Mouse (Mus musculus): Measurements from ENCODE around the gene Adamts17. TPM values are rescaled to one million over a fixed set of nuclear protein-coding genes. Genes with fewer than 3 reads are reported as not detected.

The Adamts17 gene
- polyA plus RNA-seq, 1 experiment from 2014 or later = 11.2 TPM

DNA sequence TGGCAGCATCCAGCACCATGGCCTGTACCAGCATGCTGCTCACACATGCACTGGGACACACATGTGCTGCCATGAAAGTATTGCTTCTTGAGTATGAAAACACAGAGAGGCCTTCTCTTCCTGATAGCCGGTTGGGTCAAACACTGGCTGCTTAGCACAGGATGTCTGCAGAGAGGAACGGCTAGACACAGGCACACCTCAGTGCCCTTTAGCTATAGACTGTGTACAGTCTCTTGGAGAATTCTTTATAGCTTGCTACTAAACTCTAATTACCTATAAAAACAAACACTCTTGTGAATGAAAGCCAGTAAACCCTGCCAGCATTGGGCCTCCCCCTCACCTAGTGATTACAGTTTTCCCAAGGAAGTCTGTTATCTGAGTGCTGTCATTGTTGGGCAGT is 131.4 kb downstream of the Adamts17 start:
- 0 out of 2 replicates have a peak overlapping the region, but pooled peaks have one; percentile 17 for H3K27ac ChIP-seq (replicated peaks; ENCODE audit: low read depth, low read length)
- DNase-seq (ENCODE audit: low spot score) (no peak), ATAC-seq (ENCODE audit: low read depth) (no peak)
- no peak overlapping the region for H3K4me3 ChIP-seq (ENCODE audit: low read depth, low read length)
- H3K36me3 ChIP-seq (ENCODE audit: control insufficient read depth, insufficient read depth, low read length) = no peaks in the 10 kb centered on the region
- no peak overlapping the region for H3K9ac ChIP-seq (ENCODE audit: low read depth, low read length)
- no peak overlapping the region for H3K4me2 ChIP-seq (ENCODE audit: low read depth, low read length)
- H3K4me1 ChIP-seq (ENCODE audit: control insufficient read depth, insufficient read depth, low read length) = peaks cover 11% of the 10 kb centered on the region
- no peaks in the 10 kb centered on the region for H3K9me3 ChIP-seq (ENCODE audit: control insufficient read depth, low read length)
- H3K27me3 ChIP-seq (replicated peaks; ENCODE audit: control insufficient read depth, insufficient read depth, low read length) = no peaks in the 10 kb centered on the region
- WGBS = 51% methylated on average over 2 of the region's 2 CpGs

DNA sequence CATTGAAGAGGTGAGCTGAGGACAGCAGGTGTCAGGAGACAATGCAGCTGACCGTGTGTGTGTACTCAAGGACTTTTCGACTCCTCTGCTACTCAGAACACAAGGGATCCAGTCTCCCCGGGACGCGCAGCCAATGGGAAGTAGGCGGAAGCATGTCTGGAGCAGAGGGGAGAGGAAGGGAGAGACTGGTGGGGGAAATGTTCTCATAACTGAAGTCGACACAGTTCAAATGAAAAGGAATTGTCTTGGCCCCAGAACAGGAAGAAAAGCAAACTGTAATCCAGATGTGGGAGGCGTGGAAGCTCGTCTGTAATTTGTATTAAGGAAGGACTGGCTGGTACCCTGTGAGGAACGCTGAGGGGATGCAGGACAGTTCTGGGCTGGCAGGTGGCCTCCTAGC is 135.3 kb downstream of the Adamts17 start:
- H3K36me3 ChIP-seq (ENCODE audit: control insufficient read depth, insufficient read depth, low read length) = no peaks in the 10 kb centered on the region
- no peak overlapping the region for H3K4me2 ChIP-seq (ENCODE audit: low read depth, low read length)
- H3K27ac ChIP-seq (replicated peaks; ENCODE audit: low read depth, low read length) = no peak overlapping the region
- DNase-seq (ENCODE audit: low spot score) = peak; percentile 65
- no peaks in the 10 kb centered on the region; the same call in 1 of the 2 replicates for H3K4me1 ChIP-seq (ENCODE audit: control insufficient read depth, insufficient read depth, low read length)
- H3K4me3 ChIP-seq (ENCODE audit: low read depth, low read length) = no peak overlapping the region
- peak; percentile 62; the same call in 1 of the 2 replicates for ATAC-seq (ENCODE audit: low read depth)
- WGBS = 44% methylated on average over 10 of the region's 10 CpGs
- H3K9me3 ChIP-seq (ENCODE audit: control insufficient read depth, low read length) = no peaks in the 10 kb centered on the region
- H3K9ac ChIP-seq (ENCODE audit: low read depth, low read length) = no peak overlapping the region
- H3K27me3 ChIP-seq (replicated peaks; ENCODE audit: control insufficient read depth, insufficient read depth, low read length) = no peaks in the 10 kb centered on the region

DNA sequence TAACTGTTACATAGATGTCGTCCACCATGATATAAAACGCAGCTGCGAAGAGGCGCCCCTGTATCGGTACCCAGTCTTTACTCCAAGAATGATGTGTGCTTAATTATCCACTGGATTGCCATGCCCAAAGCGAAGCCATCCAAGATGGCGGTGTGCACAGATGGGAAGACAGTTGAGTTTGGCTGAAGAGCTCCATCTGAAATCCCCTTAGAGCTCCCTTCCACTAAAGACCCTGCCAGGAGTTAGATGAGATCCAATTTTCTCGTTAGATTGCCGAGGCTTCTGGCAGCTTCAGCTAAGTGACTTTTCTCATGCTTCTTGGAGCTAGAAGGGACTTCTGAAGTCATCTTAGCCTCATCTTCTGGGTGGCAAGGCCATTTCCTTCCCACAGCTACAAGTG is 136.8 kb downstream of the Adamts17 start:
- Histone ChIP-seq H3K27ac (replicated peaks; ENCODE audit: low read depth, low read length) (no peak overlapping the region), H3K9ac (ENCODE audit: low read depth, low read length) (no peak overlapping the region), H3K9me3 (ENCODE audit: control insufficient read depth, low read length) (no peaks in the 10 kb centered on the region), H3K27me3 (replicated peaks; ENCODE audit: control insufficient read depth, insufficient read depth, low read length) (no peaks in the 10 kb centered on the region), H3K4me3 (ENCODE audit: low read depth, low read length) (no peak overlapping the region), H3K36me3 (ENCODE audit: control insufficient read depth, insufficient read depth, low read length) (no peaks in the 10 kb centered on the region), H3K4me2 (ENCODE audit: low read depth, low read length) (no peak overlapping the region), H3K4me1 (ENCODE audit: control insufficient read depth, insufficient read depth, low read length) (no peaks in the 10 kb centered on the region; the same call in 1 of the 2 replicates)
- ATAC-seq (ENCODE audit: low read depth) = no peak
- 90% methylated on average over 9 of the region's 9 CpGs for whole genome bisulfite sequencing
- no peak for DNase-seq (ENCODE audit: low spot score)

DNA sequence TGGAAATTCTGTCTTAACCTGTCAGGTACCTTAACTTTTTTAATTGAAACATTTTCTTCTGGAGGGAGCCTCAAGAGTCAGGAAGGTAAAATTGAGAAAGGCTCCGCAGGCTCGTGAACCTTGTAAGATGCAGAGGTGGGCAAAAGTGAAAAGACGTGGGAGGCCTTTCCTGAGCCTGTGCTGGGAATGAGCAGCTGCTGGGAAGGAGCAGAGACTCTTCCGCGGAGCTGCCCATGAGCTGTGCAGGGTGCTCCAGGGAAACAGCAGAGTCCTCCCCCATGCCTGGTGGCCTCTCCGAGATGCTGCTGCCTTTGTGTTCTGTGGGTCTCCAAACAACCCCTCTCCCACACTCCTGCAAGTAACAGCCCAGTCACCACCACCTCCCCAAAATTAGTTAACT is 142.1 kb downstream of the Adamts17 start:
- H3K9me3 ChIP-seq (ENCODE audit: control insufficient read depth, low read length) = 0 out of 2 replicates have a peak, but pooled peaks cover 4% of the 10 kb centered on the region
- H3K9ac ChIP-seq (ENCODE audit: low read depth, low read length) = no peak overlapping the region
- ATAC-seq (ENCODE audit: low read depth) = no peak
- no peaks in the 10 kb centered on the region for H3K4me1 ChIP-seq (ENCODE audit: control insufficient read depth, insufficient read depth, low read length)
- no peaks in the 10 kb centered on the region for H3K27me3 ChIP-seq (replicated peaks; ENCODE audit: control insufficient read depth, insufficient read depth, low read length)
- no peak overlapping the region for H3K27ac ChIP-seq (replicated peaks; ENCODE audit: low read depth, low read length)
- no peak overlapping the region for H3K4me2 ChIP-seq (ENCODE audit: low read depth, low read length)
- 69% methylated on average over 6 of the region's 6 CpGs for WGBS
- no peaks in the 10 kb centered on the region for H3K36me3 ChIP-seq (ENCODE audit: control insufficient read depth, insufficient read depth, low read length)
- DNase-seq (ENCODE audit: low spot score) = no peak
- no peak overlapping the region for H3K4me3 ChIP-seq (ENCODE audit: low read depth, low read length)

DNA sequence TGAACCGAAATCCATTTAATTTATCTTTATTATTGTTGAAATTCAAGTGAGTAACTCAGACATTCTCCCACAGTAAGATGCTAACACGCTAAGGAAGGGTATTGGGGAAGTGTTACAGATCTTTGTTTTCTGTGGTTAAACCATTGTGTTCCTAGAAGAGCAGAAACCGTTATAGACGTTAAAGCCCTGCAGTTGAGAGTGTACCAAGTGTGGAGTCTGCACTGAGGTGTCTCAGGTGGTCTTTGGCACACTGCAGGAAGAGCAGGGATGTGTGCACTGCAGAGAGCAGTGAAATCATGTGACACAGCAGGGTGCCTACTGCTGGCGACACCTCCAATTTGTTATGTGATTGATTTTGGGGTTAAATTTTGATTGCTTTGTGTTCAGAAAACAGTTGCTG is 142.5 kb downstream of the Adamts17 start:
- no peaks in the 10 kb centered on the region for H3K36me3 ChIP-seq (ENCODE audit: control insufficient read depth, insufficient read depth, low read length)
- H3K9ac ChIP-seq (ENCODE audit: low read depth, low read length) = no peak overlapping the region
- WGBS = 82% methylated on average over 5 of the region's 5 CpGs
- no peak overlapping the region for H3K4me2 ChIP-seq (ENCODE audit: low read depth, low read length)
- H3K27ac ChIP-seq (replicated peaks; ENCODE audit: low read depth, low read length) = no peak overlapping the region
- no peak for DNase-seq (ENCODE audit: low spot score)
- no peaks in the 10 kb centered on the region for H3K4me1 ChIP-seq (ENCODE audit: control insufficient read depth, insufficient read depth, low read length)
- H3K9me3 ChIP-seq (ENCODE audit: control insufficient read depth, low read length) = 0 out of 2 replicates have a peak, but pooled peaks cover 4% of the 10 kb centered on the region
- H3K4me3 ChIP-seq (ENCODE audit: low read depth, low read length) = no peak overlapping the region
- ATAC-seq (ENCODE audit: low read depth) = no peak
- no peaks in the 10 kb centered on the region for H3K27me3 ChIP-seq (replicated peaks; ENCODE audit: control insufficient read depth, insufficient read depth, low read length)

DNA sequence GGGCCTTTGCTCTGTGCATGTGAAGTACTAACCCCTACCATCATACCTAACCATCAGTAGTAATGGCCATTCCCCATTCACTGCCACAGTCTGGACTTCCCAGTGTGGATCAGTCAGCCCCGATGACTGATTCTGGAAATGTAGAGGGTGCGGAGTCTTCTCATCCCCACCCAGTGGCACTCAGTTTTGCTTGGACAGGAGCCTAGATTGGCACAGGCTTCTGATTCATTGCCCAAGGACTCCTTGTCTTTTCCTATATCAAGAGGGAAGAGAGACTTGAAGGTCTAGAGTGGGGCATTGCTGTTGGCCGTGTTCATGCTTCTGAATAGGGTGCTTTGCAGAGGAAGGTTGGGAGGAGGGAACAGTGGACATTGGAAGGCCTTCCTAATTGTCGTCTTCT is 148.1 kb downstream of the Adamts17 start:
- WGBS = 99% methylated on average over 4 of the region's 4 CpGs

DNA sequence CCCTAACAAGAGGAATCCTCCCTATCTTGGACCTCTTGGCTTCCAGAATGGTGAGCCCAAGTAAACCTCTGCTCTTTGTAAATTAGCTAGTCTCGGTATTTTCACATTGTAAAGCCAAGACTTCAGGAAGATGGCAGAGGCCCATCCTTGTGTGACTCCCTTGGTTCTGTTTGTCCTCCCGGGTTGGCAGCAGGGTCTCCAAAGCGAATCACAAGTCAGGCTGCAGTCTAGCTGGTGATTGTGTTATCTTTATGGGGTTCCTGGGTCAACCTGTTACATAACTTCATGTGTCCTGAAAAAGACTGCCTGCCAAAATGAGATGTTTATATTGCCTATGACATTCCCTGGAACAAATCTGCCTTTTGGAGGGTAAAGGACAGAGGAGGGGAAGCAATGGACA is 148.9 kb downstream of the Adamts17 start:
- Histone ChIP-seq H3K27me3 (replicated peaks; ENCODE audit: control insufficient read depth, insufficient read depth, low read length) (no peaks in the 10 kb centered on the region), H3K4me3 (ENCODE audit: low read depth, low read length) (no peak overlapping the region), H3K4me1 (ENCODE audit: control insufficient read depth, insufficient read depth, low read length) (no peaks in the 10 kb centered on the region), H3K9ac (ENCODE audit: low read depth, low read length) (no peak overlapping the region), H3K27ac (replicated peaks; ENCODE audit: low read depth, low read length) (no peak overlapping the region), H3K36me3 (ENCODE audit: control insufficient read depth, insufficient read depth, low read length) (no peaks in the 10 kb centered on the region), H3K9me3 (ENCODE audit: control insufficient read depth, low read length) (0 out of 2 replicates have a peak, but pooled peaks cover 9% of the 10 kb centered on the region), H3K4me2 (ENCODE audit: low read depth, low read length) (no peak overlapping the region)
- ATAC-seq (ENCODE audit: low read depth) = no peak
- no peak for DNase-seq (ENCODE audit: low spot score)
- 91% methylated on average over 3 of the region's 3 CpGs for WGBS

More for the DNA sequence above, 148.1 kb downstream of the Adamts17 start:
- no peak overlapping the region for H3K27ac ChIP-seq (replicated peaks; ENCODE audit: low read depth, low read length)
- no peak overlapping the region for H3K9ac ChIP-seq (ENCODE audit: low read depth, low read length)
- H3K36me3 ChIP-seq (ENCODE audit: control insufficient read depth, insufficient read depth, low read length) = no peaks in the 10 kb centered on the region
- H3K9me3 ChIP-seq (ENCODE audit: control insufficient read depth, low read length) = 0 out of 2 replicates have a peak, but pooled peaks cover 9% of the 10 kb centered on the region
- H3K27me3 ChIP-seq (replicated peaks; ENCODE audit: control insufficient read depth, insufficient read depth, low read length) = no peaks in the 10 kb centered on the region
- ATAC-seq (ENCODE audit: low read depth) (no peak), DNase-seq (ENCODE audit: low spot score) (no peak)
- H3K4me1 ChIP-seq (ENCODE audit: control insufficient read depth, insufficient read depth, low read length) = no peaks in the 10 kb centered on the region
- no peak overlapping the region for H3K4me3 ChIP-seq (ENCODE audit: low read depth, low read length)
- no peak overlapping the region for H3K4me2 ChIP-seq (ENCODE audit: low read depth, low read length)

DNA sequence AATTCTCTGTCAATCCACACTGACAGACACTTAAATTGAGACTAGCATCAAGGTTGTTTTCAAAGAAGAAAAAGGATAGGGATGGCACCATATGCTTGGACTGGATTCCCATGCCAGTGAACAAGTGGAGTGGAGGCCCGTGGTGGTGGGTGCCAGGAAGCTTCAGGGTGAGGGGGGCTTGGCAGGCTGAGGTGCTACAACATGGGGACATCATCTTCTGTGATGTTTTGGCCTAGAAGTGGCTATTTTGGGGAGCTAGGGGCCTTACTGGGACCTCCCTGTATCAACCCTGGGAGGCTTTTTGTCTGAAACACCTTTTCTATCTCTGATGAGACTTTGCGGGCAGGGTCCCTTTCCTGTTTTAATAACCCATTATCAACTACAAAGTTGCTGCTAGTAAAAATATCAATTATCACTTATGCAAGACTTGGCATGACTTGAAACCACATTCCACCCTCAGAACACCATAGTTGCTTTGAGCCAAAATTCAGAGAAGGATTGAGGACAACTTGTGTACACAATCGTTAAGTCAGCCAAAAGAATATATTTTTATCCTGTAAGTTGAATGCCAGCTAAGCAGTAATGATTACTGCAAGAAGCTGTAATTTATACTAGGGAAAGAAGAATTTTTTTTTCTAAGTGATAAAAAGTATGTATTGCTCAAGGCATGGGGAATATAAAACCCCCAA is 150.0 kb downstream of the Adamts17 start:
- no peak overlapping the region for H3K4me2 ChIP-seq (ENCODE audit: low read depth, low read length)
- no peaks in the 10 kb centered on the region for H3K27me3 ChIP-seq (replicated peaks; ENCODE audit: control insufficient read depth, insufficient read depth, low read length)
- DNase-seq (ENCODE audit: low spot score) (peak; percentile 49), ATAC-seq (ENCODE audit: low read depth) (no peak)
- no peak overlapping the region for H3K27ac ChIP-seq (replicated peaks; ENCODE audit: low read depth, low read length)
- H3K4me3 ChIP-seq (ENCODE audit: low read depth, low read length) = no peak overlapping the region
- H3K9ac ChIP-seq (ENCODE audit: low read depth, low read length) = no peak overlapping the region
- 0 out of 2 replicates have a peak, but pooled peaks cover 6% of the 10 kb centered on the region for H3K9me3 ChIP-seq (ENCODE audit: control insufficient read depth, low read length)
- H3K36me3 ChIP-seq (ENCODE audit: control insufficient read depth, insufficient read depth, low read length) = no peaks in the 10 kb centered on the region
- WGBS = 65% methylated on average over 3 of the region's 3 CpGs
- no peaks in the 10 kb centered on the region for H3K4me1 ChIP-seq (ENCODE audit: control insufficient read depth, insufficient read depth, low read length)

DNA sequence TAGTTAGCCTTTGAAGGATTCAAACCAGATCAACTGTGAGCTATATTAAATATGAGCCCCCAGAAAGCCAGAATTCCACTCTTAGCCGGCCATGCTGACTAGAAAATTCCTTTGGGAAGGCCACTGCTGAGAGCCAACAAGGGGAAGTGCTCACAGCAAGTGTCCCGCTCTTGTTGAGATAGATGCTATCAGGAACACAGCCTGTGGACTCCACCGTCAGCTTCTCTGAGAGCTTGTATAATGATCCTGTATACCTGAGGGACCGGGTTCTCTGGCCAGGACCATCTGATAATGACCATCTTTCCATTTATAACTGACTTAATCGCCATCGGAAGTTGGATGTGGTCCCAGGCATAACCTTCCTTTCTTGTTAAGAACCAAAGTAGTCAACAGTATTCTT is 159.3 kb downstream of the Adamts17 start:
- ATAC-seq (ENCODE audit: low read depth) (no peak), DNase-seq (ENCODE audit: low spot score) (no peak)
- Histone ChIP-seq H3K4me1 (ENCODE audit: control insufficient read depth, insufficient read depth, low read length) (no peaks in the 10 kb centered on the region), H3K9me3 (ENCODE audit: control insufficient read depth, low read length) (no peaks in the 10 kb centered on the region), H3K27me3 (replicated peaks; ENCODE audit: control insufficient read depth, insufficient read depth, low read length) (no peaks in the 10 kb centered on the region), H3K4me2 (ENCODE audit: low read depth, low read length) (no peak overlapping the region), H3K9ac (ENCODE audit: low read depth, low read length) (no peak overlapping the region), H3K36me3 (ENCODE audit: control insufficient read depth, insufficient read depth, low read length) (0 out of 2 replicates have a peak, but pooled peaks cover 5% of the 10 kb centered on the region), H3K27ac (replicated peaks; ENCODE audit: low read depth, low read length) (no peak overlapping the region), H3K4me3 (ENCODE audit: low read depth, low read length) (no peak overlapping the region)
- WGBS = 76% methylated on average over 6 of the region's 6 CpGs
